Mouse (Mus musculus) lung, adult 2 months (tissue): ENCODE results near the gene Ttf1.

Experiments used
- CTCF ChIP-seq: fragments of 200-500 bp; IDR thresholded peaks from 2 replicates; pipeline ENCODE4 v1.5.1; 2011; ENCODE audit warnings: mild to moderate bottlenecking, low read length, control low read depth; ENCODE audit not compliant: insufficient read depth
- POLR2A ChIP-seq: fragments of 200-500 bp; IDR thresholded peaks from 2 replicates; pipeline ENCODE4 v1.6.1; 2011; ENCODE audit warnings: low read depth, mild to moderate bottlenecking, control low read depth, low read length, borderline replicate concordance; ENCODE audit errors: extremely low read depth

DNA sequence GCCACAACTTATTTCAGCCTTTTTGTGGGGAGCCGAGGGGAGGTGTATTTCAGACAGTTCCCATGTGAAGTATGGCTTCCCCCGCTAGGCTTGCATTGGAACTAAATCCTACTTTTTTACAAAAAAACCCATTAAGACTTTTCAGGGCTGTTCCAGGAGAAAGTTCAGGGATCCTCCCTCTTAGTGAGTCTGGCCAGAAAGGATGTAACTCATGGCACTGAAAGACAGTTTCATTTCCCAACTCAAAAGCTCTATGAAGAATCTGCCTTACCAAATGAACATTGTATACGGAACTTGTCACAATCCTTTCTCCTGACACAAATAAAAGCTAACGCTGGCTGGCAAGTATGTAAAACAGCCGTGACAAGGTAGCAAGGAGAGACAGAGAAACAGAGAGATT lies 20.3 kb upstream of the Ttf1 start:
- no peak for TF ChIP-seq CTCF
- no peak for TF ChIP-seq POLR2A
